Mouse (Mus musculus) kidney, embryonic 14.5 days (tissue): ENCODE measurements at regions not wholly inside any gene's neighbourhood (a gene's known extent, or its start where the extent isn't known, plus 50 kb on each side); places are given as distances from the start of the nearest gene placed in this dataset.
A peak's percentile ranks its signal among the peaks of the same experiment; 100 is the strongest.
"Not testable (repeated sequence)": the region's sequence is repeated elsewhere in the genome, so short reads cannot be mapped to it uniquely, and the experiment has no call there.

Source experiments
- ATAC-seq: fragments of 200-750 bp; cut with Nextera tagmentation; 2 replicates; pipeline ENCODE4 v1.8.0; 2017; ENCODE audit warnings: moderate number of reproducible peaks, mild to moderate bottlenecking, moderate TSS enrichment, moderate library complexity; ENCODE audit not compliant: low FRiP score, low TSS enrichment
- H3K27ac ChIP-seq: fragments of 300-500 bp; sonication (generic); 2 replicates; pipeline ENCODE4 v1.5.1; 2014; ENCODE audit warnings: low read depth, mild to moderate bottlenecking, low read length, moderate library complexity, mixed read lengths
- H3K27me3 ChIP-seq: fragments of 300-500 bp; sonication (generic); 2 replicates; pipeline ENCODE4 v1.6.1; 2014; ENCODE audit warnings: mild to moderate bottlenecking, low read length; ENCODE audit not compliant: control insufficient read depth, insufficient read depth
- H3K36me3 ChIP-seq: fragments of 300-500 bp; sonication (generic); 2 replicates; pipeline ENCODE4 v1.6.1; 2014; ENCODE audit warnings: low read length, mixed read lengths; ENCODE audit not compliant: control insufficient read depth, insufficient read depth
- H3K4me1 ChIP-seq: fragments of 300-500 bp; sonication (generic); 2 replicates; pipeline ENCODE4 v1.6.1; 2014; ENCODE audit warnings: low read length, mixed read lengths; ENCODE audit not compliant: control insufficient read depth, insufficient read depth
- H3K4me2 ChIP-seq: fragments of 300-500 bp; sonication (generic); replicated peaks from 2 replicates; pipeline ENCODE4 v1.6.1; 2014; ENCODE audit warnings: low read depth, mild to moderate bottlenecking, low read length
- H3K4me3 ChIP-seq: fragments of 300-500 bp; sonication (generic); 2 replicates; pipeline ENCODE4 v1.5.1; 2014; ENCODE audit warnings: mild to moderate bottlenecking, low read length
- H3K9ac ChIP-seq: fragments of 300-500 bp; sonication (generic); 2 replicates; pipeline ENCODE4 v1.6.1; 2014; ENCODE audit warnings: low read depth, mild to moderate bottlenecking, low read length, moderate library complexity
- H3K9me3 ChIP-seq: fragments of 300-500 bp; sonication (generic); 2 replicates; pipeline ENCODE4 v1.6.1; 2016; ENCODE audit warnings: low read length; ENCODE audit not compliant: control insufficient read depth
- WGBS: fragments of 180-500 bp; shearing (Covaris S2); extraction: QIAGEN DNeasy Blood & Tissue Kit; methylation state at CpG from one replicate; pipeline ENCODE4 v1.1.7; 2014; 5-methylcytosine and 5-hydroxymethylcytosine counted together

DNA sequence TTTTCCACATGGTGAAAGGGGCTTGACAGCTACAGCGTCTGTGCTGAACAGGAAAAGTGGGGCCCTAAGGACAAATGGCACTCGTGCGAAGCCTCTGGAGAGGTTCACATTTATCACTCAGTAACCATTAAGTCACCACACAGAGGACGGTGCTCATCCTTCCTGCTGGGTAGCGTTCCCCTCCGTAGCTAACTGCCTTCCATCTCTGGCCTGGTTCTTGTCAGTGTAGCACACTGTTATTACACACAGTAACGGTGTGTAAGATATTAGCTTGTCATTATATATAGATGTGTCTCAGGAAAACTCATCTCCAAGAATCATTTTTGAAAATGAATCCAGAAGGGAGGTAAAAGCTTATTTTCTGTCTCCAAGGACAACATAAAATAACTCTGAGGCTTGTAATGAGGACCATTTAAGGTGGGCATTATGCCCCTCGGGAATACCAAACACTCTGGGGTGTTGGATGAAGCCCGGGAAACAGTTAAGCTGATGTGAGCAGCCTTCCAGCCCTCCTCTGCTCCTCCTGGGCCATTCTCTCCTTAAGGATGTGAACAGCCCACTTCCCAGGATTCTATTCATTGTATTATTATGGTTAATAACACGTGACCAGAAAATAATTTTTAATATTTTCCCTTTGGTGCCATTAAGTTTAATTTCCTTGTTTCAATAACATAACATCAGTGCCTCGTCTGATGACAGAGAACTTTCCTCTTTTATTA is 222.7 kb upstream of the Arid2 start:
- WGBS = 44% methylated on average over 11 of the region's 11 CpGs
- Histone ChIP-seq H3K4me2 (no peak overlapping the region), H3K27me3 (no peaks in the 10 kb centered on the region)

DNA sequence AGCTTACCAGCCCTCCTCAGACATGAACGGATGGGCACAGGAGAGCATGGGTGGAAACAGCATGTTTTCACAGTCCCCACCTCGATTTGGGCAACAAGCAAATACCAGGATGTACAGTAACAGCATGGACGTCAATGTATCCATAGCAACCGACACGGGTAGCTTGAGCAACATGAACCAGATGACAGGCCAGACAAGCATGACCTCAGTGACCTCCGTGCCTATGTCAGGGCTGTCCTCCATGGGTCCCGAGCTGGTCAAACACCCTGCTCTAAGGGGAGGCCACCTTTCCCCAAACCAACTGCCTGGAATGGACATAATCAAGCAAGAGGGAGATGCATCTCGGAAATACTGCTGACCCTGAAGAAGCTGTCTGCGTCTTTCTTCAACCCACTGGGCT is 211.7 kb upstream of the Arid2 start:
- no peaks in the 10 kb centered on the region for H3K9me3 ChIP-seq
- H3K27me3 ChIP-seq = no peaks in the 10 kb centered on the region
- H3K4me2 ChIP-seq = no peak overlapping the region
- H3K4me1 ChIP-seq = no peaks in the 10 kb centered on the region
- H3K9ac ChIP-seq = no peak overlapping the region
- WGBS = 87% methylated on average over 9 of the region's 9 CpGs
- H3K27ac ChIP-seq = no peak overlapping the region
- H3K36me3 ChIP-seq = no peaks in the 10 kb centered on the region
- H3K4me3 ChIP-seq = no peak overlapping the region
- no peak for ATAC-seq

More for the DNA sequence above, 222.7 kb upstream of the Arid2 start:
- Histone ChIP-seq H3K9me3 (no peaks in the 10 kb centered on the region), H3K4me3 (no peak overlapping the region), H3K36me3 (no peaks in the 10 kb centered on the region), H3K4me1 (0 out of 2 replicates have a peak, but pooled peaks cover 4% of the 10 kb centered on the region), H3K9ac (no peak overlapping the region), H3K27ac (no peak overlapping the region)
- no peak for ATAC-seq

DNA sequence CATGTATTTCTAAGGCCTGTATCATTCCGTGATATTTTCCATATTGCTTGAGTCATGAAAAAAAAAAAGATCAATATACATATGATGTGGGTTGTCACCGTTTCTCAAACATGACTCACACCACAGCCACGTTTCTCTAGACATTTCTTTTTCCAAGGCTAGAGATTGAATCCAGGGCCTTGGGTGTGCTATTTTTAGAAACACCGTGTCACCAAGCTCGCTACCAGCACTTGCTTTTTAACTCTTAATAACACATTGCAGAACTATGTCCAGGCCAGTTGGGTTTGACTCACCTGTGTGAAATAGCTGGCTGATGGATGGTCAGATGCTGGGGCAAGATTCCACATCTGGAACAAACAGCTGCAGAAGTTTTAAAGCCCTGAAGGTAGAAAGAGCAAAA is 209.6 kb upstream of the Arid2 start:
- H3K4me3 ChIP-seq = no peak overlapping the region
- H3K27ac ChIP-seq = no peak overlapping the region
- 59% methylated on average over 5 of the region's 5 CpGs for WGBS
- H3K27me3 ChIP-seq = no peaks in the 10 kb centered on the region
- no peaks in the 10 kb centered on the region for H3K36me3 ChIP-seq
- H3K9ac ChIP-seq = no peak overlapping the region
- no peak for ATAC-seq
- no peaks in the 10 kb centered on the region; the same call in 1 of the 2 replicates for H3K4me1 ChIP-seq
- H3K9me3 ChIP-seq = no peaks in the 10 kb centered on the region
- no peak overlapping the region for H3K4me2 ChIP-seq

DNA sequence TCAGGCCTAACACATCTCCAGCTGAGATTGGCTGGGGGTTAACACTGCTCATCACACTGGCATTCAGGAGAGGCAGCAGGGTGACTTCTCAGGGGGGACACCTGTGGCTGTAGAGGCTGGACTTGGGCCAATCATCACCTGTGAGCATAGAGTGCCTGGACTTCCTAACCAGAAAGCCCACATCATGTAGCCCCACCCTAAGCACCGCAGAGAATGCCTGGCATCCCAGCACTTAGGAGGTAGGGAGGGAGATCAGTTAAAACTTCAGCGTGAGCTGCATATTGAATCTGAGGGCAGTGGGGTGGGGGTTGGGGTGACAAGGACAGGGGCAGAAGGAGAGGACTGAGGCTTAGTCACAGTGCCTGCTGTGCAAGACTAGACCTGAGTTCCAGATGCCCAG is 208.7 kb upstream of the Arid2 start:
- no peaks in the 10 kb centered on the region; the same call in 1 of the 2 replicates for H3K4me1 ChIP-seq
- H3K9me3 ChIP-seq = no peaks in the 10 kb centered on the region
- no peaks in the 10 kb centered on the region for H3K27me3 ChIP-seq
- no peak for ATAC-seq
- no peak overlapping the region for H3K4me3 ChIP-seq
- no peaks in the 10 kb centered on the region for H3K36me3 ChIP-seq
- H3K4me2 ChIP-seq = no peak overlapping the region
- WGBS = 54% methylated on average over 2 of the region's 2 CpGs
- H3K27ac ChIP-seq = no peak overlapping the region
- H3K9ac ChIP-seq = no peak overlapping the region

DNA sequence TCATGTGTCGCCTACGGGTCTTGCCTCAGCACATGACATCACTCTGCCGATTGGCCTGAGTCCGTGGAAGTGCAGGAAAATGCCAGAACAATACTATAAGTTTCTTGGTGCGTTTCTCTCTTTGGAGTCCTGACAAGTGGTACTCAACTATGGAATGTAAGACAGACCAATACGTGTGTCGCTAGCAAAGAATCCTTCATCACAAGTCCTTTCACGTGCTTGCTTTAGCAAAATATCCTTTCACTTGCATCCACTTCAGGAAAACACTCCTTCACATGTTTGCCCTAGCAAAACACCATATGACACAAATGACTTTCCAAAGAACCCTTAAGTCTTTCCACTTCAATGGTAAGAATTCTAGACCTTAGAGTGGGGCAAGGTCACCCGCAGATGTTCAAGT is 197.6 kb upstream of the Arid2 start:
- 95% methylated on average over 9 of the region's 9 CpGs for WGBS
- ATAC-seq = no peak

DNA sequence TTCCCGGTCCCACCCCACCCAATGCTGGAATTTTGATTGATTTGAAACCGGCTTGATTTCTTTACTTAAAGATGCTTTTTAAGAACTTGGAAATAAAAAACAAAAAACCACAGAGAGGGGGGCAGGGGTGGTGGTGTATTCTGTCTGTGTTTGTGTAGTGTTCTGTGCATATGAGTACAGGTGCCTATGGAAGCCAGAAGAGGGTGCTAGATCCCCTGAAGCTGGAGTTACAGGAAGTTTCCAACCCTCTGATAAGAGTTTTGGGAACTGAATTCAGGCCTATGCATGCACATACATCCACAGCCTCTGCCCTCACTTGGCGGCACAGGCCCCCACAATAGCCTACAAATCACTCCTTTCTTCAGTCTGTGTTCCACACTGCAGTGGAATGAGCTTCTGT is 190.9 kb upstream of the Arid2 start:
- no peak for ATAC-seq

More for the DNA sequence above, 197.6 kb upstream of the Arid2 start:
- Histone ChIP-seq H3K9me3 (no peaks in the 10 kb centered on the region), H3K4me3 (no peak overlapping the region), H3K27me3 (no peaks in the 10 kb centered on the region), H3K9ac (no peak overlapping the region), H3K27ac (no peak overlapping the region), H3K4me1 (no peaks in the 10 kb centered on the region), H3K36me3 (no peaks in the 10 kb centered on the region), H3K4me2 (no peak overlapping the region)

DNA sequence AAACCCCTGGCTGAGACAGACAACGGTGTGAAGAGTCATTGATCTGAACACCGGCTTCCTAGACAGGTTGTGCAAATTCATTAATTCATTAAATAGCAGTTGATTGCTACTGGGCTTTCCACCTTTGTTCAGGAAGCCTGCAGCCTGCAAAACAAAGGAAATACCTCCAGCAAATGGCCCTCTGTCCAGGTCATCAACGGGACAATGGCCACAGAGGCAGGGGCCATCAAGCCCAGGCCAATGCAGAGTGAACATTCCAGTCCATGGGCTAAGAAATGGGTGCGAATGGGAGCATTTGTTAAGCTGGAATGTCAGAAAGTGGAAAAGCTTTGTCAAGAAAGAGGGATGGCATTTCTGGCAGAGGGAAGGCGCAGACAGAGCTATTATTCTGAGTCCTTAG is 188.5 kb upstream of the Arid2 start:
- no peaks in the 10 kb centered on the region; the same call in 1 of the 2 replicates for H3K4me1 ChIP-seq
- no peaks in the 10 kb centered on the region for H3K36me3 ChIP-seq
- no peak overlapping the region for H3K27ac ChIP-seq
- H3K4me2 ChIP-seq = no peak overlapping the region
- no peak overlapping the region for H3K9ac ChIP-seq
- no peaks in the 10 kb centered on the region for H3K27me3 ChIP-seq
- H3K9me3 ChIP-seq = no peaks in the 10 kb centered on the region
- no peak for ATAC-seq
- WGBS = 70% methylated on average over 5 of the region's 5 CpGs
- no peak overlapping the region for H3K4me3 ChIP-seq

More for the DNA sequence above, 190.9 kb upstream of the Arid2 start:
- WGBS = 73% methylated on average over 3 of the region's 3 CpGs
- Histone ChIP-seq H3K27ac (no peak overlapping the region), H3K4me2 (no peak overlapping the region), H3K9ac (no peak overlapping the region), H3K4me1 (no peaks in the 10 kb centered on the region), H3K36me3 (no peaks in the 10 kb centered on the region), H3K27me3 (no peaks in the 10 kb centered on the region), H3K9me3 (no peaks in the 10 kb centered on the region), H3K4me3 (no peak overlapping the region)

DNA sequence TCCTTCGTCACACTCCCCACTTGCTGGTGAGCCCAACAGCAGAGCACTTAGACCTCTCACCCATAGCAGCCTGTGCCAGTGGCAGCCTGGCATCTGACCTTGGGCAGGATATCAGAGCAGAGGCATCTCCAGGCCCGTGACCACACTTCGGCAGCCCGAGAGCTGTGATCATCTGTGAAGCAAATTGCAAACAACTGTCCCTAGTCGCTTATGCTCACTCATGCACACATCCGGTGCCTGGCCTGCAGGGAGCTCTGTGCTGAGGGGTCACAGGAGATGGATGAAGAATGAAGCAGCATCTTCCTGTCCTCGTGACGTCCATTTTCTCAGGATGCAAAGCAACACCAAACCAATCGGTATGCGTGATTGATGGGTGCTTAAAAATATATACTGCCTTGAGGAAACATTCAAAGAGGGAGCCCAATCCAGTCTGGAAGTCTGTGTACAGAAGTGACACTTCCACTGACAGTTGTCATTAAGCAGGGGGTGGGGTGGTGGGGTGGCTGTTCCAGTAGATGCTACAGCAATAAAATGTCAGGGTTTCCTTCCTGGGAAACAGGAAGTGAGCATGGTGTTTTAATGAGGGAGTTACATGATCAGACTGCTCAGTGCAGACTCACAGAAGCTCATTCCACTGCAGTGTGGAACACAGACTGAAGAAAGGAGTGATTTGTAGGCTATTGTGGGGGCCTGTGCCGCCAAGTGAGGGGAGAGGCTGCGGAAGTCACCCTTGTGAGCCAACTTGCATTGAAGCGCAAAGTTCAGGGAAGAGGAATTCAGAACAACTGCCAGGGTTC is 187.3 kb upstream of the Arid2 start:
- H3K9me3 ChIP-seq, H3K27ac ChIP-seq, H3K4me2 ChIP-seq, H3K27me3 ChIP-seq, H3K4me3 ChIP-seq, H3K36me3 ChIP-seq, H3K9ac ChIP-seq, H3K4me1 ChIP-seq: not testable (repeated sequence)
- WGBS = 22% methylated on average over 11 of the region's 13 CpGs
- ATAC-seq = peak; percentile 67

DNA sequence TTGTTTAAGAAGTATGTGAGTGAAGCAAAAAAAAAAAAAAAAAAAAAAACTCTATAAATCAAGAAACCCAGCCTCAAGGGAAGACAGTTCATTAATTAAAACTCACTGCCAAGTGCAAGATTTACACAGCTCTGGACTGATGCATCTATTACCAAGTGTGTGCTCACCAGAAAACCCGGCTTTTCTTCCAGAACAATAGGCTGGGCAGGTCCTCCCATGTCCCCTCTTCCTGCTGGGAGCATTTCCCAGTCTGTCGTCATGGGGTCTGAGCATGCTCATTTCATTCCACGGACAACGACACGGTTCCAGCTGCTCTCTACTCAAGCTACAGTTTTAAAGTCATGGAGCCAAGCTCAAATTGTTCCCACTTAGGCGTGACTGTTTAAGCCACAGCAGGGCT is 183.6 kb upstream of the Arid2 start:
- Histone ChIP-seq H3K4me3 (no peak overlapping the region), H3K9me3 (no peaks in the 10 kb centered on the region), H3K9ac (0 out of 2 replicates have a peak overlapping the region, but pooled peaks have one; percentile 18), H3K4me1 (no peaks in the 10 kb centered on the region; the same call in 1 of the 2 replicates), H3K36me3 (no peaks in the 10 kb centered on the region), H3K27ac (peak overlapping the region; percentile 69), H3K27me3 (no peaks in the 10 kb centered on the region), H3K4me2 (no peak overlapping the region)
- ATAC-seq = peak; percentile 74
- WGBS = 9% methylated on average over 6 of the region's 6 CpGs
